Mouse (Mus musculus) gastrocnemius, postnatal 14 days (tissue): ENCODE measurements around the gene Taf5. TPM values are rescaled to one million over a fixed set of nuclear protein-coding genes. Genes with fewer than 3 reads are reported as not detected.

Source experiments
- DNase-seq: peaks from one replicate; pipeline ENCODE4 v3.0.0; 2021; ENCODE audit warnings: mixed read lengths
- intact Hi-C: fragments of 180-260 bp; cut with DNase I; formaldehyde crosslinking; loops from one replicate; pipeline ENCODE4 v1.15.1; 2025; ENCODE audit warnings: low total_unique reads
- long read RNA-seq, 2 experiments: library from polyadenylated mRNA; stranded (forward); transcript quantifications; one replicate each; pipeline ENCODE4 v2.0.0; 2021
- total RNA-seq, 2 experiments: library from RNA; stranded (reverse); gene quantifications; 2 replicates each; pipeline ENCODE4 v1.2.3; 2021

Gene Taf5
- total RNA-seq, result 1 to 10 TPM; 2.5 to 2.7 TPM
- long read RNA-seq, experiment 1, transcript Taf5-201 (11 exons, 3,260 nt), result major isoform, 8 of 11 reads
- long read RNA-seq, experiment 1, partial matches to known transcripts, result 3 of 11 reads
- long read RNA-seq, experiment 1, other reads (novel, unspliced or antisense), result 0 of 11 reads
- long read RNA-seq, experiment 2, transcript Taf5-201 (11 exons, 3,260 nt), result major isoform, 5 of 9 reads
- long read RNA-seq, experiment 2, partial matches to known transcripts, result 4 of 9 reads
- long read RNA-seq, experiment 2, other reads (novel, unspliced or antisense), result 0 of 9 reads

DNA sequence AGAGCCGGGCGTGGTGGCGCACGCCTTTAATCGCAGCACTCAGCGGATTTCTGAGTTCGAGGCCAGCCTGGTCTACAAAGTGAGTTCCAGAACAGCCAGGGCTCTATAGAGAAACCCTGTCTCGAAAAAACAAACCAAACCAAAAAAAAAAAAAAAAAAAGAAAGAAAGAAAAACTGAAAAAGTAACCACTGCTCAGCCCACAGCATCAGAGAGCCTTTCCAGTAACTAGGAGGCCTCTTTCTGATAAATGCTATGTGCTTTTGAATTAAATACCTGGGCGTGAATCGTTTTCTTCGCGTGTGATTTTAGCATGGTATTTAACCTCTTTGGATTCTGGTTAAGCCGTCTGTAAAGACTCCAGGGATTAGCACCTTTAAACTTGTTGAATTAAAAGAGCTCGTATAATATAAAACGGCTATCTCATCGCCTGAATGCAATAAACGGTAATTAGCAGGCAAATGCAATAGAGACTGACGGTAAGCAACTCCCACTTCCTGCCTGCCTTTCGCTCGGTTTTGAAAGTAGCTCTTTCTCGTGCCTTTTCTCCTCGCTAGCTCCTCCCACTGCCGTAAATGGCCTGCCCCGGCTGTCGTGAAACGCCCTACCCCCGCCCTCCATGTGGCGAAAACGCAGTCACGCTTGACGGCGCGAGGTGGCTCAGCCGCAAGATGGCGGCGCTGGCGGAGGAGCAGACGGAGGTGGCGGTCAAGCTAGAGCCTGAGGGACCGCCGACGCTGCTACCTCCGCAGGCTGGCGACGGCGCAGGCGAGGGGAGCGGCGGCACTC is at the start of gene Taf5:
Gene Taf5, plus strand, starts transcription at position 651 of the 787 bp plus-strand sequence.
- DNase-seq, result peak; percentile 97
- intact Hi-C loops, result no loop called here

DNA sequence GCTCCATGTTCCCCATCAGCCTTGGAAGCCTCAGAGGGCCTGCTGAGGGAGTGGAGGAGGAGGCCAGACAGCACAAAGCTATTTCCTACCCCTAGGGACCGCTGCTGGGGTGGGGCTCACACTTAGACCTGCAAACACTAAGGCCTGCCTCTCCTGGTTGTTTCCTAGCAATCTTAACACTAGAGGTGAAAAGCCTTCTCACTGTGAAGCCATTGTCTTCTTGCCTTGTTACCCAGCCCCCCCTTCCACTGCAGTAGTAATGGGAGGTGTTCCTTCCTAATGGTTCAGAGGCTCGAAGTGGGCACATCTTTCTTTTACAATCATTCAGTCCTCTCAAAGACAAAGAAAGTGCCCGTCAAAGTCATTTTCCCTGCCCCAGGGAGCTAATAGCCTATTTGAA is 49.7 kb upstream of the Taf5 start:
- no peak for DNase-seq
- intact Hi-C loops, result no loop called here

DNA sequence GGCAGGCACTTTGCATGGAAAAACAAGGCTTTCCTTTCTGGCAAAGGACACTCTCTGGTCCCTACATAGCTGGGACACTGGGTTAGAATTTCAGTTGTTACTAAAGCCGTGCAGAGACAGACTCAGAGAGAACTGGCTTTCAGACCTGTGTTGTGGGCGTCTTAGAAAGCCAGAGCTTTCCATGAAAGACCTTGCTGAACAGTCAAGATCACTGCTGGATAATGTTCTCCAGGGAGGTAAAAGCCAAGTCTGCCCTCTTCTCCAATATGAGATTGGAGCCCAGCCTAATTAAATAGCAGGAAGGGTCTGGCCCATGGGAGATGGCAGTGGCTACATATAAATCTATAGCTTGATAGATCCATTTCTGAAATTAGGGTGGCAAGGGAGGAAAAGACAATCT is 49.2 kb upstream of the Taf5 start:
- intact Hi-C loops, result no loop called here
- DNase-seq, result no peak

DNA sequence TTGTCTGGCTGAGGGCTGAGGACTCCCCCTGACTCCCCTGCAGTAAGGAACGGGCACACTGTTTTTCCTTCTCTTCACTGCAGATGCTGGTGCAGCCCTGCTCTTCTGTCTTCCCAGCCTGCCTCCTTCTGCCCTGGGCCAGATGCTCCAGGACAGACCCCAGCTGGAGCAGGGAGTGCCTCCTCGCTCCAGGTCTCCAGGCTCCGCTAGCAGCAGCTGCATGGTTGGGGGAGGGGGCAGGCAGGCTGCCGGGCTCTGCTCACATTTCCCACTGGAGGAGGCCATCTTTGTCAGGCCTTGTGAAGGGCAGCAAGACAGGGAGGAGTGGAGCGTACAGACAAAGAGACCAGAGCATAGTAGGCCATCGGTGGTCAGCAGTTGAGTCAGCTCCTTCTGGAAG is 48.2 kb upstream of the Taf5 start:
- intact Hi-C loops, result no loop called here
- no peak for DNase-seq

DNA sequence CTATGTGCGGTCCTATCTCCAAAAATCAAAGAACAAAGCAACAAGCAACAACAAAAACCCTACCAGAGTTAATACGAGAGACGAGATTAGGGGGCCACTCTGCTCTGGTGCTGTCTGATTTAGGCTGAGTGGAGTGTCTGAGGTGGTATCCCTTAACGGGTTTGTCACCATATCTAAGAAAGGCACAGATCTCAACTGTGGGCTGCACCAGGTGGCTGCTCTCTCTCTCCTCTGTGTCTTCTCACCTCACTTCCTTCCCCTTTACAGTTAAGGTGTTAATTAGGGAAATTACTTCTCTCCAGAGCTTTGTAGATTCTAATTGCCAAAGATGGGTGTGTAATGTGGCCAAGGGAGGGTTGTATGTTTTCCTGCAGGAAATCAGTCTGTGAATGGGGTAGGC is 44.8 kb upstream of the Taf5 start:
- intact Hi-C loops, result no loop called here
- no peak for DNase-seq

DNA sequence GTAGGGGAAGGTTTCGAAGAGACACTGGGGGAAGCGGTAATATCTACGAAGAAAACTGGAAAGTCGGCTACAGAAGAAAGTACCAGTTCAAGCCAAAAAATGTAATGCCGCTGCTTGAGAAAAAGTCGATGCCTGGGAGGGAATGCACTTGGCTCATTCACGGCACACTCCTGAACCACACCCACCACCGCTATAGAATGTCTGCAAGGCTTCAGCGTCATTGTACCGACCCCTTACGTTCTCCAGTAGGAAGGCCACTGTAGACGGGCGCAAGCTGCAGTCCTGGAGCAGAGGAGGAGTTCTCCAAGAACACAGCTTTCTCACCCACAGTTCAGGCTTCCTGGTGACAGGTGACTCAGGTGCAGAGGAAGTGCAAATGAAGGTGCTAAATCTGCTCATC is 44.0 kb upstream of the Taf5 start:
- intact Hi-C loops, result no loop called here
- DNase-seq, result no peak

DNA sequence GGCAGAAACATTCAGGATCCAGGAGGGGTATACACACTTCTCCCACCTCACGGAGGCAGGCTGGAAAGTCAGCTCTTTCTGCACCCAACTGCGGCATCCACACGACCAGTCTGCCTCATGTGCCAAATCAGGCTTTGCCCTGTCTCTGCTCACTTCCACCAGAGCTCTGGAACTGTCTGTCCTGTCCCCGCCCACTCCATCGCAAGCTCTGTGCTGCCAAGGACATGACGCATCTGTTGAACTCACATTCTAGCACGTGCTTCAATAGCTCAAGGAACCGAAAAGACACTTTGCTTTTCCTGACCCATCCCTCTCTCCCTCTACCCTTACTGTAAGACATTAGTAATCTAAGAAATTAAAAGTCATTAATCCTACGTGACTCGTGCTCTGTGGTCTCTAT is 42.6 kb upstream of the Taf5 start:
- DNase-seq, result no peak
- intact Hi-C loops, result no loop called here

DNA sequence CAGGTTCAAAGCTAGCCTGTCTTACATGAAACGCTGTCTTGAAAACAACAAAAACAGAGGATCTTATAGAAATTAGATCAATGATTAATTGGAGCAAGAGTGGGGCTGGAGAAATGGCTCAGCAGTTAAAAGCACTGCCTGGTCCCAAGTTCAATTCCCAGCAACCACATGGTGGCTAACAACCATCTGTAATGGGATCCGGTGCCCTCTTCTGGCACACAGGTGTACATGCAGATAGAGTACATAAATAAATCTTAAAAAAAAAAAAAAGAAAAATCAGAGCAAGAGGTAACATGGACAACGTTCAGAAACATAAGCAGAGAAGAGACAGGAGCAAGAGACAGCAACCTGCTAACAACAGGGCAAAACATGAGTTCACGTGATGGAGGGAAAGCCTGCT is 41.0 kb upstream of the Taf5 start:
- intact Hi-C loops, result no loop called here
- DNase-seq, result no peak

DNA sequence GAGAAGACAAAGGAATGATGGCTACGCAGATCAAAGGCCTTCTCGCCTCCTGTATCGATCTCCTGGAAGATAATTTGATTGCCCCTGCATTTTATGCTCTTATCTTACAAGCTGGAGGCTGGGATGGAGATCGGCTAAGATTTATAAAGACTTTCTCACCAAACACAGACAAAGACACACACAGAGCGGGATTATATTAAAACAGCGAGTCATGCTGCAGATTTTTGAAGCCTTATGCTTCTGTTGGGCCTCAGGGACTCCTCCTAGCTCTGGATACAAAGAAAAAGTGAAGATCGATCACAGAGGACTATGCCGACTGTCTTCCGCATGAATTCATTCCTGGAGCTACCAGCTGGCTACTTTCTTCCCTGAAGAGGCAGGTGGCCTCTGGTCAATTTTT is 37.8 kb upstream of the Taf5 start:
- no peak for DNase-seq
- intact Hi-C loops, result no loop called here

DNA sequence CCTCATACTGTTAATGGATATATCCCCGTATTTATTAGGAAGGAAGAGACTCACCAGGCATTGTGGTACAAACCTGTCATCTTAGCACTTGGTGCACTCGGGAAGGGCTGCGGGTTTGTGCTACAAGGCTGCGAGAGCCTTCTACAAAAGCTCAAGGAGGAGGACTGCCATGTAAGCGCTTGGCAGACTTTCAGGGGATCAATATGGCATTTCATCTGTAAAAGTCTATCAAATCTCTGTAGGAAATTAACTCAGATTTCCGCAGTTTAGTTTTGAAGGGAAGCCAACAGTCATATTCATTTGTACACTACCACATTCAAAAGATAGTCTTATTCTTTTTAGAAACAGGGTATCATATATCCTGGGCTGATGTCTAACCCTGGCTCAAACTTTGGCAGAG is 35.8 kb upstream of the Taf5 start:
- intact Hi-C loops, result no loop called here

DNA sequence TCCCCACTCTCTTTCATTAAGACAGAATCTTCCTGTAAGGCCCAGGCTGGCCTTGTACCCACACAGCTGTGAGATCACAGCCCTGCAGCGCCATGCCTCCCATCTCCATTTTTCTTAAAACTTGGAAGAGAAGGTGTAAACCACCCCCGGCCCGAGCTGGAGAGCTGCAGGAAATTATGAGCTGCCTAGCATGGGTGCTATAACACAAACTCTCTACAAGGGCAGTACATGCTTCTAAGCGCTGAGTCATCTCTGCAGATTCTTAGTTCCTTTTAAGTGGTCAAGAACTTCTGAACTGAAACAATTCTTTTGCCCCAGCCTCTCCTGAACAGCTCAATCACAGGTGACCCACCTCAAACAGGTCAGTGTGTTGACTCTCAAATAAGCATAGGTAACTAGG is 32.6 kb upstream of the Taf5 start:
- no peak for DNase-seq
- intact Hi-C loops, result no loop called here

More for the DNA sequence above, 35.8 kb upstream of the Taf5 start:
- no peak for DNase-seq

DNA sequence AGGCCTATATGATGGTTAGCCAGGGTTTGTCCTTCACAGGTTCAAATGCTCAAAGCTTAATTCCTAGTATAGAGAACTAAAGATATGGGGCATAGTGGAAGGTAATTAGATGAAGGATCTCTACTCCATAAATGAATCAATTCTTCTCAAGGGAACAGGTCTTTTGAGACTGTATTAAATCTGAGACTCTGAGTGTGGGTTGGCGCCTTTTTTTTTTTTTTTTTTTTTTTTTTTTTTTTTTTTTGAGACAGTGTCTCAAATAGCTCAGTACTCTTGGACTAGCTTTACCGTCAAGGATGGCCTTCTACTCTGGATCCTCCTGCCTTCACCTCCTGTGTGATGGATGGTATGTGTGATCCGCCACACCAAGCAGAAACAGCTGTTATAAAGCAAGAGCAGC is 30.9 kb upstream of the Taf5 start:
- intact Hi-C loops, result no loop called here
- no peak for DNase-seq

DNA sequence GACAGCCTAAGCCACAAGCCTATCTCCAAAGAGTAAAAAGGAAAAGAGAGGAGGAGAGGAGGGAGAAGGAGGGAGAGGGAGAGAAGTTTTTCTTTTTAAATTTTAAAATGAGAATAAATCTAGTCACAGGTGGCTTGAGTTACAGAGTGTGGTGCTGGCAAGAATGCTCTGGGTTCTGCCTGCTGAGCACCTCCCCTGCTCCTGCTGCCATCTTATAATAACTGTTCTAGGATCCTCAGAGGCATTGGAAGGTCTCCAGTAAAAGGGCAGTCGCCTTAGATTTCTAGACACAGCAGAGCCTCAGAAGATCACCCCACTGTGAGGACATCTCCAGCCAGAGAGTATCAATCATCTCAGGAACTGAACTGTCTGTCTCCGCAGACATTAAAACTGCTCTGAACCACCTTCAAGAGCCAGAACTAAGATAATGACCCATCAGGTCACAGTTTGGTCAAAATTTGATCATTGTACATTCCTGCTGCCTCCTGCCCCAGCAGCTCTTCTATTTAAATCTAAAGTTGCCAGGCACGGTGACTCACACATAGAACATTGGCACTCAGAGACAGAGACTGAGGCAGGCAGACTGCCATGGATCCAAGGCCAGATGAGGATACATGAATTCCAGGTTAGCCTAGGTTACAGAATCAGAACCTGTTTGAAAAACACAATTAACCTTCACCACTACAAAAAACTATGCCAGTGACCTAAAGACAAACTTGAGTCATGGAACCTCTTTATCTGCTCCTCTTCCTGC is 26.6 kb upstream of the Taf5 start:
- intact Hi-C loops, result no loop called here
- no peak for DNase-seq

DNA sequence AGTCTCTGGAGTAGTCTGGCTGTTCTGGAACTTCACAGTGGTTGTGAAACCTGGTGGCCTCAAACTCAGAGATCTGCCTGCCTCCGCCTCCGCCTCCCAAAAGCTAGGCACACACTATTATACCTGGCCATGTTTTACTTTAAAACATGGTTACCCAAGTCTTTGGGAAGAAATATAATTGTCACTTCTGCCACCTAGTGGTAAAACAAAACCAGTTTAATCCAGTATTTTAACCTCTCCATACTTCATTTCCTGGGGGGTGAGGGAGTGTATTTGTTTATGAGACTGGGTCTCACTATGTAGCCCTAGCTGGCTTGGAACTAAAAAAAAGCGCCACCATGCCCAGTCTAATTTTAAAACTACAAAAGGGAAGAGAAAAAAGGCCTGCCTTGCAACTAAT is 23.9 kb upstream of the Taf5 start:
- intact Hi-C loops, result no loop called here
- no peak for DNase-seq

DNA sequence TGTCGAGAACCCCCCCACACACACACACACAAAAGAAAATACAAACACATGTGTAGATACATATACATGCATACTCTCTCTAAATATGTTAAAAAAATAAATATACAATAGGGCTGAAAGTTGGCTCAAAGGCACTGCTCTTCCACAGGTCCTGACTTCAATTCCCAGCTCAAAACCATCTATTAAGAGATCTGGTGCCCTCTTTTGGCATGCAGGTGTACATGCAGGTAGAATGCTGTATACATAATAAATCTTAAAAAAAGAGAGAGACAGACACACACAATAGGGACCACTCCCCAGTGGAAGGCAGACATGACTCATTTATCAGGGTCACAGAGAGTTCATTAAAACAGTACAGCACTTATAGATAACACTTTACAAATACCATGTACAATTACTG is 21.2 kb upstream of the Taf5 start:
- intact Hi-C loops, result no loop called here
- DNase-seq, result no peak

DNA sequence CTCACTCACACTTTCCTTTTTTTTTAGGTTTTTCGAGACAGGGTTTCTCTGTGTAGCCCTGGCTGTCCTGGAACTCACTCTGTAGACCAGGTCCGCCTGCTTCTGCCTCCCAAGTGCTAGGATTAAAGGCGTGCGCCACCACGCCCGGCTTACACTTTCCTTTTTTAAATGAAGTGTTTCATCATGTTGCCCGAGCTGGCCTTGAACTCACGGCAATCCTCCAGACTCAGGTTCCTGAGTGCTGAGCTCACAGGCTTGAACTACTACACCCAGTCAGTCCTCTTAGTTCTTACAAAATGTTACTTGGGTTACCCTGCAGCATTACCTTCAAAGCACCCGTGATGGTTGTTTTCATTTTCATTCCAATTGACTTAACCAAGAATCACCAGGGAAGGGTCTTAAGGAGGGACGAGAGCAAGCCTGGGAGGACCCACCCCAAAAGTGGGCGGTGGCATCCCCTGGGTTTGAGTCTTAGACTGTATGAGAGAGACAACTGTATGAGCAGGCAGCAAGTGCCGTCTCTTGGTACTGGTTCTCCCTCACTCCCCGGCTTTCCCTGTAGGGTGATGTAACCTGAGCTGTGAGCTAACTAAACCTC is 20.2 kb upstream of the Taf5 start:
- no peak for DNase-seq
- intact Hi-C loops, result no loop called here

DNA sequence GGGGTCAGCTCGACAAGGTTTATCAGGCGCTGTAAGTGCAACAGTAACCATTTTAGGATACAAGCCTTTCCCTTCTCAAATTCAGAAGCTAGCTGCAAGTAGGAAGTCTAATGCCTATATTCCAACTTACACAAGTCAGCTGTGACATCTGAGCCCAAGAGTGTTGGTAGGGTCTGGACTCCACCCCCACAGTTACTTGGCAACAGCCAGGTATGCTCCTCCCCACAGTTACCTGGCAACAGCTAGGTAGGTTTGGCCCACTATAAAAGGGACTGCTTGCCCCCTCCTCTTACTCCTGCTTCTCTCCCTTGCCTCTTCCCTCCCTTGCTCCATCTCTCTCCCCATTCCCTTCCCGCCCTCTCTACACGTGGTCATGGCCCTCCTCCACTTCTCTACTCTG is 18.5 kb upstream of the Taf5 start:
- intact Hi-C loops, result no loop called here

DNA sequence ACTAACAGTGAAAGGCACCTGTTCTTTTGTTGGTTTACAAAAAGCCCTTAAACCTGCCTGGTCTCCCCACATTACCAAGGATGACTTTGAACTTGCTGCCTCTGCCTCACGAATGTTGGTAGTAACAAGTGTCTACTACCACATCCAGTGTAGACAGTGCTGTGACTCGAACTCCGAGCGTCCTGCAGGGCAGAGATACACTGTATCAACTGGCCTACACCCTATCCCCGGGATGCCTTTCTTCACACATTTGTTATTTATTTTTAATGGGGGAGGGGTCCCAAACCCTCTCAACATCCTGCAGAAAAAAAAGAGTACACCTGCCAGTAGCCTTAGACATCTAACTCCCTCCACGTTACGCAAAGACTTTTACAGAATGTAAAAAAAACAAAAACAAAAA is 17.7 kb upstream of the Taf5 start:
- intact Hi-C loops, result no loop called here
- no peak for DNase-seq

More for the DNA sequence above, 18.5 kb upstream of the Taf5 start:
- no peak for DNase-seq

DNA sequence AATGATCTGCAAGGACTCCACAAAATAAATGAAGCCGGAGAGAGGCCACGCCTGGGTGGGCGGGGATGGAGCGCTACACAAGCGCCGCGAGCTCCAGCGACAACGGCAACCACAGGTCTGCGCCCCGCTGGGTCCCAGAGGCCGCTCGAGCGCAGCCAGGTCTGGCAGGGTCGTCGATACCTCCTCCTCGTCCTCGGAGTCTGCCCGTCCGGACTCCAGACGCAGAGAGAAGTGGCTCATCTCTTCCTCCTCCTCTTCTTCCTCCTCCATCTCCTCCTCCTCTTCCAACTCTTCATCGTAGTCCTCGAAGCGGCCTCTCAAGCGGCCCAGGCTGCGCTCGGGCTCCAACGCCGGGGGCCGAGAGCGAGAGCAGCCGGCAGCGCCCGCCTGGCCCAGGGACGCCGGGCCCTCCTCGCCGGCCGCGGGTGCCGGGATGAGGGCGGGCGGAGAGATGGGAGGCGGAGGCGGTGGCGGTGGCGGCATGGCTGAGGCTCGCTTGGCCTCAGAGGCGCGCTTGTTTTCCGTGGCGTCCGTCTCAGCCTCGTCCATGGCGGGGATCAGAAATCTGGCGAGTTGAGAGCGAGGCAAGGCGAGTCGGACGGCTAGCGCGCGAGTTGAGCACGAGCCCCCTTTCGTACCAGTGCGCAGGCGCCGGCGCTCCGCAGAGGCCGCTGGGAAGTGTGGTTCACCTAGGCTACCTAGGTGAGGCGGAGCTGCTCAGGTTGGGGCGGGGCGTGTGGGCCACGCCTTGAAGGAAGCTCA is 17.1 kb upstream of the Taf5 start, which contains the start of gene Pcgf6:
Gene Pcgf6, minus strand, starts transcription at position 636 of the 762 bp plus-strand sequence.
- intact Hi-C loops, result no loop called here
- DNase-seq, result peak; percentile 71
